Mouse (Mus musculus): ENCODE data around the gene Eef1b2.
"Not testable (repeated sequence)": the region's sequence is repeated elsewhere in the genome, so short reads cannot be mapped to it uniquely, and the experiment has no call there.

Gene Eef1b2

DNA sequence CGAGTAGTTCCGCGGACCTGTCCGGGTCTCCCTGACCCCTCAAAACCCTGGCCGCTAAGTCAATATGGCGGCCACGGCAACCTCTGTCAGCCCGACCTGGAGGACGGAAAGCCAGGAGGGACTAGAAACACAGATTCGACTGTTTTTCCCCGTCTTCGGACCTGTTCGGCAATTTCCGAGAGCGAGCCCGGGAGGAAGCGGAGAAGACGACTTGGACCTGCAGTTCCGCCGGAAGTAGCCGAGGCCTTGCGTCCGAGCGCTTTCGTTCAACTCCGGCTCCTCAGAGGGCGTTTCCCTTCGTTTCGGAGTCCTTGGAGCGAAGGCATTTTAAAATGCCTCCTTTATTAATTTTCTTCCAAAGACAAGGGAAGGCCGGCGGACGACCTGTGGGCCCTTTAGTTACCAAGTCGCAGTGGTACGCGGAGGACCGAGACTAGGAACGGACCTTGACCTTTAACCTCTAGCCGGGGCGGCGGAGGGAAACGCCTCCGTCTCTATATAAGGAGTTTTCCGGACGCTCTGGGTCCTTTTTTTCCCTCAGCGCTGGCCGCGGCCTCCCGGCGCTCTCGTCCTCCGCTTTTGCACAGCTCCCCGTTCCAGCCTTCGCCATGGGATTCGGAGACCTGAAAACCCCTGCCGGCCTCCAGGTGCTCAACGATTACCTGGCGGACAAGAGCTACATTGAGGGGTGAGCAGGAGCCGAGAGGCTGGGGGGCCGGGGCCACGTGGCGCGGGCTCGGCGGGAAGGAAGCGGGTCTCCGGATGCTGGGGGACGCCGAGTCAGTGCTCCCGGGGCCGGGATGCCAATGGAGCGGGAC is at the start of gene Eef1b2, which contains the start of gene Ndufs1:
Gene Eef1b2, plus strand, starts transcription at position 222 of the 818 bp plus-strand sequence.
Gene Ndufs1, minus strand, starts transcription at position 230 of the 818 bp plus-strand sequence.
- DNase-seq: peak; percentile 97 to 99

DNA sequence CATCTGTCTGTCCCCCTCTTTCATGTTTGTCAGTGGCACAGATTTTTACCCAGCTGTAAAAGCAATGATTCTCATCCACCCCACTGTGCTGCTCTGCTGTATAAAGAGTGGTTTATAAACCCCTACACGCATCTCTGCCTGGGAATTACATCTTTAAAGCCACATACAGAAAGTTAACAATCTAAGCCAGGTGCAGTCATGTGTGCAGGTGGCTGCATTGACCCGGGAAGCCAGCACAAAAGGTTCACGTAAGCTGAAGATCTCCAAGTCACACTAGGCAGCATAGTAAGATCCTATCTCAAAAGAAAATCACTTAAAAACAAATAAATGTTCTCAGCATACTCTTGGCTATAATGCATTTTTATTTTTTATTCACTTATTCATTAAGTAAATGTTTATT is 47.4 kb upstream of the Eef1b2 start:
- DNase-seq: no peak

DNA sequence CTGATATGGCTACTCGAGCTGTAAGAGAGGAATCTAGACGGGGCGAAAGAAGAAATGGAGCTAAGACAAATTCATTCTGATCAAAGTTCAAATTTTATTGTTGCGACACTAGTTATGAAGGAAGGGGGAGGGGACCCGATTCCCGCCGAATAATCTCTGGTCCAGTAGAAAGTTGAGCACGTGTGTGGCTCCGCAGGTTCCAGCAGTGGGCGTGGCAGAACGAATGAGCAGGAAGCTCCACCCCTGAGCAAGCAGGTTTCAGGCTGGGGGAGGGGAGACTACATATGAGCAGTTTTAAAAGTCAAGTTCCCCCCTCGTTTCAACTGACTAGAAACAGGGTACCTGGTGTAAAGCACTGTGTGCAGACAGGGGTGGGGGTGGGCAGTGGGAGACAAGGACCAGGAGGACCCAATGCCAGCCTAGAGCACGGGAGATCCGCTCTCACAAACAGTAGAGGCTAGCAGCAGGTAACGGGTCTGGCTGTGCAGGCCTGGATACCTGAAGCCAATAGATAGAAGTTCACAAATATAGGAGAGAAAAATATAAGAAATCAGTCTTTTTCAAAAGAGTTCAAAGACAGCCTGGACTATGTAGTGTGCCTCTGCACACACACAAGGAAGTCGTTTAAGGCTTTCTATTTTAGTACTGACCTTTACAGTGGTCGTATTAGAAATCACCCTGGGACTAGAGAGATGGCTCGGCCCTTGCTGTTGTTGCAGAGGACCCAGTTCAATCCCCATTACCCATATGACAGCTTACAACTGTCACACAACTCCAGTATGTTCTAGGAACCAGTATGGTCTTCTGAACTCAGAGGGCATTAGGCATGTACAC is 46.6 kb upstream of the Eef1b2 start:
- DNase-seq: no peak

DNA sequence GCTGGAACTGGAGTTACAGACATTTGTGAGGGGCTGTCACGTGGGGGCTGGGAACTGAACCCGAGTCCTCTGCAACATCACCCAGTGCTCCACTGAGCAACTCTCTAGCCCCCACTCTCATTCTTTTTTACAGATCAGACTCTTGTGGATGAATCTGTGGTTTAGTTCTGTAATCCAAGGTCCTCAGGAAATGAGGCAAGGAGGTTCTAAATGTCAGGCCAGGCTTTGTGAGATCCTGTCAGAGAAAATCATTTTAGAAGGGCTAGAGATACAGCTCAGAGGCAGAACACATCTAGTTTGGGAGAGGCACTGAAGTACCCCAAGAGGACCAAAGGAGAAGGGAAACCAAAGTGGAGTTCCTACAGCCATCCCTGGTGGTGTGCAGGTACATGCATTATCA is 45.7 kb upstream of the Eef1b2 start:
- no peak for DNase-seq

DNA sequence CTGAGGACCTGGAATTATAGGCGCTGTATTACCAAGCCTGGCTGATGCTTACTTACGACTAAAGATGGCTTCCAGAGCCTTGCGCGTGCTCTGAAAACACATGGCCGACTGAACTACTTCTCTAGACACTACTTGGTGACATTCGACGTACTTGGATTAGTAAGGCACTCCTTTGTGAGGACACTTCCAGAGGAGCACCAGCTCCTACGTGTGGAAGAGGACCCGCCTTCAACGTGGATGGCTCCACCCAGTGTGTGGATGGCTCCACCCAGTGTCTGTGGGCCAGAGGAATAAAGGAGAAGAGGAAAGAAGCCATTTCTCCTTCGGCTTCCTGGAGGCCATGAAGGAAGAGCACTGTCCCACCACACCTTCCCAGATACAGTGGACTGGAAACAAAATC is 44.9 kb upstream of the Eef1b2 start:
- no peak for DNase-seq

DNA sequence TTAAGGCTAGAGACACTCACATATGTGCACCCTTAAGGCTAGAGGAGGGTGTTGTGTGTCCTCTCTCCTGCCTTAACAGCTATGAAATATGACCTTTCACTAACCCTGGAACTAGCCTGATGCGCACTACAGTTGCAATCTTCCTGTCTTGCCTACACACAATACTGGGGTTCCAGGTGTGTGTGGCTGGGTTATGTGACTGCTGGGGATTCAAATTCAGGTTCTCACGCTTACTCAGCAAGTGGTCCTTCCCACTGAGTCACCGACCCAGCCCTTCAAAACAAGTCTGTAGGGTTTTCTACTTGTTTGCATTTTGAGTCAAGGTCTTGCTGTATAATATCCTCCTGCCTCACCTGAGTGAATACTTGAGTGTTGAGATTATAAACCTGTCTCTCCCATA is 42.1 kb upstream of the Eef1b2 start:
- no peak for DNase-seq

DNA sequence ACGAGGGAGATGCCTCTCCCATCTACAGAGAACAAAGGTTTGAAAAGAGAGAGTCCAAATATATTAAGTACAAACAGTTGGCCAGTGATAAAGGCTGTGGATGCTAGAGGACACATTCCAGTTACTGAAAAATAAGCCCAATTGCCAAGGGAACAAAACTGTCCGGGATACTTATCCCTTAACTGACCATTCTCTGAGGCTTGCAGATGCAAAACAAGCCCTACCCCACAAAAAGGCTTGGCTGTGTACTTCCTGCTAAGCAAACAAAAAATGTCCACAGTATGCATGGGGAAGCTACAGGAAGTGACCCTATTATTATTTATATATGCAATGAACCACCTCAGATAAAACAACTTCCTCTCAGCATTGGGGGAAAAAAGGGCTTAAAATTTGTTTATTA is 38.7 kb upstream of the Eef1b2 start:
- no peak for DNase-seq

DNA sequence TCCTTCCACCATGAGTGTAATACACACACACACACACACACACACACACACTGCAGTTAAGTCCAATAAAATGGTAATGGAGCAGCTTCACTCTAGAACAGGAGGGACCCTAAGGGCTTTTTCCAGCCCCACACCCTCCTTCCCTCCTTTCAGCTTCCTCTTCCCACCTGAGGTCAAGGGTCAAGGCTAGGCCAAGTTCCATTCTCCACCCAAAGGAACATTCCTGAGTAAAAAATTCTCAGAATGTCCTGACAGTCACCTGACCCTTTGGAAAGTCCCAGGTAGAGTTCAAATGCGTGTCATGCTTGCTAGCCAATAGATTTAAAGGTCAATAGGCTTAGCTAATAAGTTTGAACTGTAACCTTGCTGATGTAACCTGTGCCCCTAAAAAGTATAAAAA is 38.0 kb upstream of the Eef1b2 start:
- not testable (repeated sequence) for DNase-seq

DNA sequence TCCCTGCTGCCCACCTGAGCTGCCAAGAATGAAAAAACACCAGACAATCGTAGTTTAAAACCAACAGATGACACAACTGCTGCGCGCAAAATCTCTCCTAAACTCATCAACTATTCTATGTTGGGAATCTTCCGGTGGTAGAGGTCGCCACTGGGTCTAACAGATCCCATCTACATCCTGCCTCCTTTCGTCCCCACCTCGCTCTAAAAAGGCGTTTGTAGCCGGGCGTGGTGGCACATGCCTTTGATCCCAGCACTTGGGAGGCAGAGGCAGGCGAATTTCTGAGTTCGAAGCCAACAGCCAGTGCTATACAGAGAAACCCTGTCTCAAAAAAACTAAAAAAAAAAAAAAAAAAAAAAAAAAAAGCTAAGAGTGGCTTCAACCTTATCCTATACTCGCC is 36.4 kb upstream of the Eef1b2 start:
- DNase-seq: no peak

DNA sequence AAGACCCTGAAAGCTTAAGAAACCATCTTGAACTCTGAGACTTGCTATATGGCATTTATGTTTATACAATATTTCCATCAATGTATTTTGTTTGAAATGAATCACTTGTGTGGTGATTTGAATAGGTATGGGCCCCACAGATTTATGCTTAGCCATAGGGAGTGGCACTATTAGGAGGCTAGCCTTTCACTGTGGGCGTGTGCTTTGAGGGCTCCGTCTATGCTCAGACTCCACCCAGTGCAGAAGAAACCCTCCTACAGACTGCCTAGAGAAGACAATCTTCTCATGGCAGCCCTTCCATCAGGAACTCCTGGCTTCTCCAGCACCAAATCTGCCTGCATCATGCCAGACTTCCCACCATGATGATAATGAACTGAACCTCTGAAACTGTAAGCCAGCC is 8.0 kb upstream of the Eef1b2 start:
- DNase-seq: no peak

DNA sequence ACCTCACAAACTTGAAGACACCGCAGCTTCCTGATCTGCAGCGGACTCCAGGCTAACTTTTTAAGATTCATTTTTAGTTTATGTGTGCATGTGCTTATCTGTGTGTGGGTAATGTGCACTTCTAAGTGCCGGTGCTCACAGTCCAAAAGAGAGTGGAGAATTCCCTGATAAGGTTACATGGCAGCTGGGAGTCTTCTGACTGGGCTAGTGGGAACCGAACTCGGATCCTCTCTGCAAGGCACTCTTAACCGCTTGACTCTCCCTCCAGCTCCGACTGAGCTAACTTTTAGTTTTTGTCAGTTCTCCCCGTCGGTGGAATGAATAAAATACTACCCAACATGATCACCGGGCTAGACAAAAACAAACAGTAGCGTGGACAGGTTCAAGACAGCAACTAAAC is 772 bp upstream of the Eef1b2 start:
- DNase-seq: no peak

DNA sequence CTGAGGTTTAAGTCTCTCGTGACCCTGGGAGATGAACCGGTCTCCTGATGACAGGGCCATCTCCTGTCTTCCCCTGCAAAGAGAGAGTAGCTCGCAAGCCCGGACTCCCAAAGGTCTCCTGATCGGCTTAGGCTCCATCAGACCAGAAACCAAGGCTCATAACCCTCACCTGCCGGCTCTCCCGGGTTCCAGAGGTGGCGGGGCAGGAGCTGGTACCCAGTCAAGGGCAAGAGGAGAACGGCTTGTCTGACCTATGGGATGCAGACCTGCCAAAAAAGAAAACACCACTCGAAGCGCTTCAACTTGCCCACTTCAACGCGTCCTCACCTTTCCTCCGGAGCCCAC is 394 bp upstream of the Eef1b2 start:
- no peak for DNase-seq

DNA sequence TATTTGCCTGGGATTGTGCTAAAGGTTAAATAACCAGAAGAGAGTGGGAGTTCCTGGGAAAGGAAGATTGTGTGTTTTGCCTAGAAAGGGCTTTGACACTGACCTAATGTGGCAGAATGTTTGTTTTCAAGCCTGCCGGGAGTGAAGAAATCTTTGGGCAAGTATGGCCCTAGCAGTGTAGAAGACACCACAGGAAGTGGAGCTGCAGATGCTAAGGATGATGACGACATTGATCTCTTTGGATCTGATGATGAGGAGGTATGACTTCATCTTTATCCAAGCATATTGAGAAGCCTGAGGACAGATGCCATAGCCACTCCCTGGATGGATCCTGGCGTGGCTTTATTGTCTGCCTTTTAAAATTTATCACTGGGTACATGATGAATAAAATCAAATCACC is 1.7 kb downstream of the Eef1b2 start:
- DNase-seq: no peak

DNA sequence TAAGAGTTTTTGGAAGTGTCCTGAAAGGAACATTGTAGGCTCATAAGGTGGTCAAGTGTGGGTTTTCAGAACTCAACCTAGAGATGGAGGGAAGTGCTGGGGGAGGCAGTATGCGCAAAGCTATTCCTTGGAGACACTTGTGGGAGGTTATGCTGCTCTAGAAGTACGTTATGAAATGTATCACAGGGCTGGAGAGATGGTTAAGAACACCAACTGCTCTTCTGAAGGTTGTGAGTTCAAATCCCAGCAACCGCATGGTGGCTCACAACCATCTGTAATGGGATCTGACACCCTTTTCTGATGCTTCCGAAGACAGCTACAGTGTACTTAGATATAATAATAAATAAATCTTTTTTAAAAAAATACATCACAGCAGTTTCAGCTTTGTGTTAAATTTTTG is 3.5 kb downstream of the Eef1b2 start:
- DNase-seq: no peak

DNA sequence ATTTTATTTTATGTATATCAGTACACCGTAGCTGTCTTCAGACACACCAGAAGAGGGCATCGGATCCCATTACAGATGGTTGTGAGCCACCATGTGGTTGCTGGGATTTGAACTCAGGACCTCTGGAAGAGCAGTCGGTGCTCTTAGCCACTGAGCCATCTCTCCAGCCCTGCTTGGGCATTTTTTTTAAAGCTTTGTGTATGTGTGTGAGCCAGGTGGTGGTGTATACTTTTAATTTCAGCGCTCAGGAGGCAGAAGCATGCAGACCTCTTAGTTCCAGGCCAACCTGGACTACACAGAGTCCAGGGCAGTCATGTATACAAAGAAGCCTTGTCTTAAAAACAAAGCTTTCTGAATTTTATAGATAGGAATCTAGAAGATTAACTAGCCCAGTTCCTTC is 4.0 kb downstream of the Eef1b2 start:
- DNase-seq: not testable (repeated sequence)

DNA sequence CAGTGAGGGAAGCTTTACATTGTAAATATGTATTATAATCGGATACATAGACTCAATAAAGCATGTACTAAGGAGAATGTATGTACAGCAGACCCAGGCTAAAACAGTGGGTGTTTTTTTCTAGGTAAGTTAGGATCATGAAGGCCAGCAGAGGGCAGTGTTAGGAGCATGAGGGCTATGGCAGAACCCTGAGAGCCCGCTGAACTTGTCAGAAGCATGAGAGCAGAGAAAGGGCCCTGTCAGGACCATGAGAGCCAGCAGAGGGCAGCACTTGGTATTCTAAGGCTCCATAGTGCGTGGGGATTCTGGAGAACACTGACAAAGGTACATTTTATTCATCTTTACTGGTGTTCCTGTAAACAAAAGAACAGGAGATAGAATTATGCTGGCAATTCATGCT is 4.4 kb downstream of the Eef1b2 start:
- DNase-seq: peak; percentile 86 to 88

DNA sequence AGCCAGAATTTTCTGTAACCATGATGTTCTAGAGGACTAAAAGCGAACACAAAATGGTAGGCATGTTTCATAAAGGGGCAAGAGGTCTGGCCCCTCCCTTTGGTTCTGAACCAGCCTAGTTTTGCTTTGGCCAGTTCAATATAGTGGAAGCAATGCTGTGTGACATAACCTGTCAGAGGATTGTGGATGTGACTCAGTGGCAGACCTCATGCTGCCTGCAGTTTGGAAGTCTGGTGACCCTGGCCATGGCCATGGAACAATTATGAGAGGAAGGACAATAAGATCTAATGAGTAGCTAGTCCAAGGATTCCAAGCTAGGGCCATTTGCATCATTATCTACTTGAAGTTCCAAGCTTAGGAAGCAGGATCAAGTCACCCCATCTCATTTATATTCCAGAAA is 4.9 kb downstream of the Eef1b2 start:
- DNase-seq: no peak

DNA sequence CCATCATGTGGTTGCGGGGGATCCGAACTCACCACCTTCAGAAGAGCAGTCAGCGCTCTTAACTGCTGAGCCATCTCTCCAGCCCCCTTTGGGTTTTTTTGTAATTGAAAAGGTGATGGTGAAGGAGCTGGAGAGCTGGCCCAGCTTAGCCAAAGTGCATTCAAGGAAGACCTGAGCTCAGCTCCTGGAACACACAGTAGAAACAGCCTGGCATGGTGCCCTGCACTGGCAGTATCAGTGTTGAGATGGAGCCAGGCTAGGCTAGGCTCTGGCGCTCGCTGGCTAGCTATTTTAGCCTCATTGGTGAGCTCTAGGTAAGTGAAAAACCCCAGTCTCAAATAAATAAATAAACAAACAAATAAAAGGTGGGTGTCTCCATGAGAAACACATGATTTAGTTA is 5.6 kb downstream of the Eef1b2 start:
- peak; percentile 80 to 84 for DNase-seq

DNA sequence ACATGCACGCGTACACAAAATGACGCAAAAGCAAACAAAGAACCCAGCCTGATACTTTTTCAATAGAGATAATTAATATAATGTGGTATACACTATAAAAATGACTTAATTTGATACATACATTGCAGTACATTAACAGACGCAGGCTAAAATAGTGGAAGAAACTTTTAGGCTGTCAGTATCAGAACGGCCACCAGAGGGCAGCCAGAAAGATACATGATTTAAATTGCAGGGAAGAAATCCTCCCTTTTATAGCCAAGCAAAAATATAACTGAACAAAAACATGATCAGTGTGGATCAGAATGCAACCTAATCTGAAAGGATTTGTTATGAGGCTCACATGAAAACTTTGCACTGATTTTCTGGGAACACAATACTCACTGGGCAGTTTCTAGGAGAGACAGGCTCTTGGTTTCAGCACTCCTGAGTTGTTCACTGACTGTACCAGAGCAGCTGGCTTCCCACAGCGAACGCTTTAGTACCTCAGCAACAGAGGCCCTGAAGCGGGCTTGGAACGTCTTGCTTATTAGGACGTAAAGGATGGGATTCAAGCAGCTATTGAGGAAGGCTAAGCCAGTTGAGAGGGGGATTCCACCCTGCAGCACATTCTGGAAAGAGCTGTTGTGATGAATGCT is 6.1 kb downstream of the Eef1b2 start:
- peak; percentile 39 to 61 for DNase-seq

DNA sequence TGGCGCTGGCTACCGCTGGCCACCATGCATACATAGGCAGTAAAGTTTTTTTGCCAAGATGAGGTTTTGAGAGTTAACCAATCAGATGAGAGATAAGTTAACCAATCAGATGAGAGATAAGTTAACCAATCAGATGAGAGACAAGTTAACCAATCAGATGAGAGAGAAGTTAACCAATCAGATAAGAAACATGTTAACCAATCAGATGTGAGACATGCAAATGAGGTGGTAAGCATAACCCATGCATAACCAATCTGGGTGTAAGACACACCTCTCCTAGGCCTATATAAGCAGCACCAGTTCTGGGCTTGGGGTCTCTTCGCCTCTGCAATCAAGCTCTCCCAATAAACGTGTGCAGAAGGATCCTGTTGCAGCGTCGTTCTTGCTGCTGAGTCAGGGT is 8.8 kb downstream of the Eef1b2 start:
- not testable (repeated sequence) for DNase-seq

DNA sequence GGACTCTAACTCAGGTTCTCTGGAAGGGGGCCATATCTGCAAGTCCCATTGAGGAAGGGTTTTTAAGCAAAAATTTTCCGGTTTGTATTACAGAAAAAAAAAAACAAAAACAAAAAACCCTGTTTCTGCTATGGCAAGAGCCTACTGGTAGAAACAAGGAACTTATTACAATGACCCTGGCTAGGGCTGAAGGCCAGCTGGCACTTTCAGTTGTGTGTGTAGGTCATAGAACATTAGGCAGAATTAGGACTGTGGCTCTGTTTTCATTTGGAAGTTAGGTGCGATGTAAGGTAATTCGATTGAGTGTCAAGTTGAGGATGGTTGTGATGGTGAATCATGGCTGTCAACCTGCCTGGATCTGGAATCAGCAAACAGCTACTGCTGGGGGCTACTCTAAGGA is 11.9 kb downstream of the Eef1b2 start:
- no peak for DNase-seq

DNA sequence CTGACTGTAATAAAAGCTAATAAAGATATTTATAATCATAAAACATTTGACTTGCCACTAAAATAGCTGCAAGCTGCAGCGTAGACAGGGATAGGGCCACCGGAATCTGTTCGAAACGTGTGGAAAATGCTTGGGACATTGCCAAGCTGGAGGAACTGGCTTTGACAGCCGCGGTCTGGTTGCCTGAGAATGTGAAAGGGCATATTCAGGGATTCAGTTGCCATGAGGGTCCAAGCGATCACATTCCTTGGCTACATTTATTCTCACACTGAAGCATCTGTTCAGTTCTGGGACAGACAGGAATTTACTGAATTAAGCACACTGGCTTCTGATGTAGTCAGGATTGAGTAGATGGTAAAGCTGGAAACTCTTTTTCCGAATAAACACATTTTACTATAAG is 14.2 kb downstream of the Eef1b2 start:
- DNase-seq: no peak

DNA sequence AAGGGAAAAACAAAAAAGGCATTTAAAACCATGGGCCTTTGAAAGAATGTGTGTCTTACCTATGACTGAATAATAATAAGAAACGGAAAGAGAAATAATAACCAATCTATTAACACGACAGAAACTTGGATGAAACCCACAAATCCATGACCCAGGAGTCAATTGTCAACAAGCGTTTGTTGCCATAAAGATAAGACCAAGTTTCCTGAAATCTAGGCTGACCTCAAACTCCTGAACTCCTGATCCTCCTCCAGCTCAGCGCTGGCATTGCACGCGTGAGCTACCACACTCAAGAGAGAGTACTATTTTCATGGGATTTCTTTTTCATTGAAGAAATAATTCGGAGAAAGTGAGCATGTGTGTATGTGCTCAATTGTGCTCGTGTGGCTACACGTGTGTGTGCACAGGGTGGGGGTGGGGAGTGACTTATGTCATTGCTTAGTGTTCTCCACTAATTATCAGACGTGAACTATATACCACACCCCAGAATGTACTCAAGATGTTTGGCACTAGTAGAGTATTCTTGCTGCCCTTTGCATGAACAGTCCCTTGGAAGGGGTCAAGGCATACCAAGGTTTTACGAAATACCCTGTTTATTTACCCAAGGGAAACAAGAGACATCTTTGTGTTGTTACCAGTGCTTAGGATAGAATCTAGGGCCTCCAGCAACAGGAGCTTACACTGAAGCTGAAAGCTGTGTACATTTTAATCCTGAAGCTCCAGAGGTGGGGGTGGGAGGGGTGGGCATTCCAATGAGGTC is 15.9 kb downstream of the Eef1b2 start:
- DNase-seq: no peak
